Mouse (Mus musculus) heart, adult 2 months (tissue): ENCODE results near the gene Polr2e.

ENCODE experiments used
- CTCF ChIP-seq: fragments of 200-600 bp; IDR thresholded peaks from 2 replicates; pipeline ENCODE4 v1.8.1; 2022; ENCODE audit warnings: antibody characterized with exemption, mild to moderate bottlenecking, moderate library complexity
- POLR2A ChIP-seq: fragments of 200-500 bp; IDR thresholded peaks from 2 replicates; pipeline ENCODE4 v1.6.1; 2011; ENCODE audit warnings: mild to moderate bottlenecking, low read depth, low read length, control low read depth; ENCODE audit not compliant: insufficient read depth

DNA sequence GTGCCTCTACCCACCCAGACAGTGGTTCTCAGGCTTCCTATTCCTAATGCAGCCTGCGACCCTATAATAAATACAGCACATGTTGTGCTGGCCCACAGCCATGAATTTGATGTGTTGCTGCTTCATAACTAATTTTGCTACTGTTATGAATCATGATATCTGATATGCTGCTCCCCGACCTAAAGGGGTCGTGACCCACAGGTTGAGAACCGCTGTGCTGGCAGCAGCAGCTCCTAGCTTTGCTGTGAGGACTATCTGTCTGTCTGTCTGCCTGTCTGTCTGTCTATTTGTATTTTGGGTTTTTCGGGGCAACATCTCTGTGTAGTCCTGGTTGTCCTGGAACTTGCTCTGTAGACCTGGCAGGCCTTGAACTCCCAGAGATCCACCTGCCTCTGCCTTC lies 15.8 kb downstream of the Polr2e start:
- TF ChIP-seq POLR2A (no peak), CTCF (no peak)
